Mouse (Mus musculus) testis, adult 2 months (tissue): ENCODE measurements at regions not wholly inside any gene's neighbourhood (a gene's known extent, or its start where the extent isn't known, plus 50 kb on each side); places are given as distances from the start of the nearest gene placed in this dataset.

Experiments used
- CTCF ChIP-seq: fragments of 200-500 bp; IDR thresholded peaks from 2 replicates; pipeline ENCODE4 v1.5.1; 2012; ENCODE audit warnings: low read depth, mild to moderate bottlenecking, inconsistent platforms, low read length, moderate library complexity; ENCODE audit not compliant: control insufficient read depth, insufficient read depth, insufficient replicate concordance
- POLR2A ChIP-seq: fragments of 200-500 bp; IDR thresholded peaks from 2 replicates; pipeline ENCODE4 v1.6.1; 2012; ENCODE audit warnings: low read depth, mild to moderate bottlenecking, inconsistent platforms, low read length, moderate library complexity; ENCODE audit not compliant: control insufficient read depth

DNA sequence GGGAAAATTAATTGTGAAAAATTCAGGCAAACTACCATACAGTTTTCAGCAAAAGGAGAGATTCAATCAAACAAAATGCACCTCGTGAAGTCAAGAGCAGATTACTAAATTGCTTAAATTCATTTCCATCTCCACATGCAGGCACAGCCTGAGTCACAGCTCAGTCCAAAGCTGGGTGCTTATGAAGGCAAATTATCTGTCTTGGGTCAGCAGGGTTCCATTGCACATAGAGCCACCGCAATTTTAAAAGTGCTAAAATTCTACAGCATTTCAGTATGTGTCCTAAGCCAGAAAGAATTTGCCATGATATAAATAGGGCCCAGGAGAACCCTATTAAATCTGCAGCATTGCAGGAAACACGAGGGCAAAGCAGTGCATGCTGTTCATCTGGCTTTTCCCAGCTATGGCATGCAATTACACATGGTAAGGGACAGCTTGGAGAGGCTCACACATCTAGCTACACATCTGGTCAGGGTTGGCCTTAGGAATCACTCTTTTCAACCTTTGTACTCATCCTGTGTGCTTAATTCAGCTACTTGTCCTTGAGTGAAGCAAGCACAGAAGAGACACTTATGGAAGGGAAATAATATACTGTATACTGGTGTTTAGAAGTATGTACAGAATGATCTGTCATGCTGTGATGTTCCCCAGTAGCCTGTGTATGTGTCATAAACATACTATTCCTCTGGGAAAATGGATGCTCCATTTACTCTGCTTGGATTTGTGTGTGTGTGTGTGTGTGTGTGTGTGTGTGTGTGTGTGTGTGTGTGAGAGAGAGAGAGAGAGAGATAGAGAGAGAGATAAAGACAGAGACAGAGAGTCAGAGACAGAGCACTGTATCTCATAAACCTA, 271.0 kb upstream of the Myo3a start:
- no peak for TF ChIP-seq CTCF
- no peak for TF ChIP-seq POLR2A
